ENCODE assay signal across 9 mouse cellular contexts in genomic region chrX:73639255-73639675, GRCm38 (mm10). TPM values are rescaled to one million over a fixed set of nuclear protein-coding genes. Genes with fewer than 3 reads are reported as not detected.
DNase-seq lines count a peak whose midpoint lies in the region; ATAC-seq and TF ChIP-seq lines count a peak whose summit lies in the region.
"Had no signal": no experiment of that assay in that cellular context is flagged by ENCODE, and none has a peak within 500 bp of the region (broad histone marks: within the 10 kb centered on the region; RNA-seq: fewer than 3 reads in every experiment).

Dusp9 (plus strand) TSS chrX:73639419.

- peak; percentile 82 for ATAC-seq in forebrain, embryonic 13.5 days
- peak; percentile 90 for ATAC-seq in intestine, embryonic 15.5 days
- ATAC-seq in liver, postnatal 0 days = peak; percentile 83
- ATAC-seq in neural tube, embryonic 15.5 days (ENCODE audit: low FRiP score) = peak; percentile 75

- no peaks in the 10 kb centered on the region for H3K9me3 ChIP-seq in E14TG2a.4 (ENCODE audit: low read length)
- no peaks in the 10 kb centered on the region for H3K9me3 ChIP-seq in forebrain, embryonic 13.5 days (replicated peaks)
- H3K9me3 ChIP-seq in intestine, embryonic 15.5 days = no peaks in the 10 kb centered on the region
- H3K9me3 ChIP-seq in liver, postnatal 0 days (ENCODE audit: low read length) = no peaks in the 10 kb centered on the region
- no peaks in the 10 kb centered on the region for H3K9me3 ChIP-seq in neural tube, embryonic 15.5 days (replicated peaks)

- DNase-seq in adrenal gland, adult 2 months = peak; percentile 53
- peak; percentile 57 for DNase-seq in liver, postnatal 0 days
- DNase-seq in cerebellum, adult 8-10 months = no peak
- no peak for DNase-seq in right cerebral cortex, postnatal 4 days

- H3K27ac ChIP-seq in forebrain, embryonic 13.5 days = no peak within 1 kb of the TSS
- no peak within 1 kb of the TSS for H3K27ac ChIP-seq in intestine, embryonic 15.5 days
- H3K27ac ChIP-seq in liver, postnatal 0 days (ENCODE audit: low read depth) = no peak within 1 kb of the TSS
- H3K27ac ChIP-seq in neural tube, embryonic 15.5 days (replicated peaks) = no peak within 1 kb of the TSS

- no peak for TF ChIP-seq EP300 in liver, postnatal 0 days (IDR thresholded peaks at IDR 0.05; ENCODE audit: low read depth)

- peak within 1 kb of the TSS; percentile 58 for H3K4me2 ChIP-seq in forebrain, embryonic 13.5 days
- H3K4me2 ChIP-seq in intestine, embryonic 15.5 days (replicated peaks) = peak within 1 kb of the TSS; percentile 78
- peak within 1 kb of the TSS; percentile 63 for H3K4me2 ChIP-seq in liver, postnatal 0 days (ENCODE audit: low read depth, low read length)
- H3K4me2 ChIP-seq in neural tube, embryonic 15.5 days = peak within 1 kb of the TSS; percentile 58

- H3K36me3 ChIP-seq in E14TG2a.4 (ENCODE audit: insufficient read depth, low read length) = peaks cover 23% of the 10 kb centered on the region
- no peaks in the 10 kb centered on the region for H3K36me3 ChIP-seq in forebrain, embryonic 13.5 days (ENCODE audit: poor library complexity, severe bottlenecking)
- H3K36me3 ChIP-seq in intestine, embryonic 15.5 days = no peaks in the 10 kb centered on the region
- H3K36me3 ChIP-seq in liver, postnatal 0 days (replicated peaks; ENCODE audit: insufficient read depth, low read length) = no peaks in the 10 kb centered on the region
- H3K36me3 ChIP-seq in neural tube, embryonic 15.5 days = no peaks in the 10 kb centered on the region

- H3K4me3 ChIP-seq in E14TG2a.4 (replicated peaks; ENCODE audit: low read length) = peak within 1 kb of the TSS; percentile 76
- H3K4me3 ChIP-seq in forebrain, embryonic 13.5 days = peak within 1 kb of the TSS; percentile 33
- peak within 1 kb of the TSS; percentile 38 for H3K4me3 ChIP-seq in intestine, embryonic 15.5 days (replicated peaks)
- peak within 1 kb of the TSS; percentile 36 for H3K4me3 ChIP-seq in liver, postnatal 0 days (ENCODE audit: low read depth, low read length)
- H3K4me3 ChIP-seq in neural tube, embryonic 15.5 days (replicated peaks) = peak within 1 kb of the TSS; percentile 32

- peaks cover 62% of the 10 kb centered on the region for H3K27me3 ChIP-seq in E14TG2a.4 (ENCODE audit: insufficient read depth, low read length)
- H3K27me3 ChIP-seq in forebrain, embryonic 13.5 days = peaks cover 70% of the 10 kb centered on the region
- H3K27me3 ChIP-seq in intestine, embryonic 15.5 days (replicated peaks) = peaks cover 37% of the 10 kb centered on the region
- H3K27me3 ChIP-seq in liver, postnatal 0 days (ENCODE audit: insufficient read depth, low read length) = peaks cover 37% of the 10 kb centered on the region
- H3K27me3 ChIP-seq in neural tube, embryonic 15.5 days (replicated peaks) = peaks cover 66% of the 10 kb centered on the region

- peaks cover 59% of the 10 kb centered on the region for H3K4me1 ChIP-seq in E14TG2a.4 (replicated peaks; ENCODE audit: low read depth, low read length)
- peaks cover 11% of the 10 kb centered on the region for H3K4me1 ChIP-seq in forebrain, embryonic 13.5 days
- H3K4me1 ChIP-seq in intestine, embryonic 15.5 days (replicated peaks) = no peaks in the 10 kb centered on the region
- 0 out of 2 replicates have a peak, but pooled peaks cover 3% of the 10 kb centered on the region for H3K4me1 ChIP-seq in liver, postnatal 0 days (ENCODE audit: insufficient read depth)
- H3K4me1 ChIP-seq in neural tube, embryonic 15.5 days = peaks cover 17% of the 10 kb centered on the region

- TF ChIP-seq CTCF in E14TG2a.4 (conservative IDR thresholded peaks at IDR 0.05; ENCODE audit: low read length) = no peak
- TF ChIP-seq CTCF in liver, postnatal 0 days (IDR thresholded peaks at IDR 0.05; ENCODE audit: low read depth) = no peak

- 26% methylated on average over 28 of the region's 28 CpGs for WGBS in forebrain, embryonic 13.5 days
- 25% methylated on average over 27 of the region's 28 CpGs for WGBS in intestine, embryonic 15.5 days
- 23% methylated on average over 25 of the region's 28 CpGs for WGBS in liver, postnatal 0 days (ENCODE audit: insufficient replicate concordance)
- WGBS in neural tube, embryonic 15.5 days = 38% methylated on average over 28 of the region's 28 CpGs

- peak within 1 kb of the TSS; percentile 41 for H3K9ac ChIP-seq in forebrain, embryonic 13.5 days
- H3K9ac ChIP-seq in intestine, embryonic 15.5 days = peak within 1 kb of the TSS; percentile 40
- H3K9ac ChIP-seq in liver, postnatal 0 days (replicated peaks) = no peak within 1 kb of the TSS
- no peak within 1 kb of the TSS for H3K9ac ChIP-seq in neural tube, embryonic 15.5 days (replicated peaks)

RNA-seq across cellular contexts. Expression of gene Dusp9, which starts in this region (rescaled TPM):
- total RNA-seq in adrenal gland, adult 2 months (2021) = under 1 TPM; 0.26 to 0.66 TPM
- polyA plus RNA-seq in adrenal gland, adult 2 months (2012; rRNA removed) = 0.33 and 0.40 TPM in 2 replicates
- 0.90 and 1.5 TPM in 2 replicates for polyA plus RNA-seq in forebrain, embryonic 13.5 days (2015; fragmentation: Nextera tagmentation; extraction: Ambion mirVana)
- polyA plus RNA-seq in intestine, embryonic 15.5 days (2015; fragmentation: Nextera tagmentation; extraction: Ambion mirVana) = 10.7 and 11.0 TPM in 2 replicates
- 3.9 and 4.2 TPM in 2 replicates for polyA plus RNA-seq in liver, postnatal 0 days (2015; fragmentation: Nextera tagmentation; extraction: Ambion mirVana)
- polyA plus RNA-seq in neural tube, embryonic 15.5 days (2015; fragmentation: Nextera tagmentation; extraction: Ambion mirVana) = 1.0 and 1.8 TPM in 2 replicates
- total RNA-seq: heart, postnatal 36 days had no signal

Comparison
In these comparisons a context has a peak if more than half of its experiments do, and no peak if none do; other contexts are left out.
1. Peak in DNase-seq in adrenal gland, adult 2 months; RNA of the gene not detected or under 1 TPM.
2. H3K9ac ChIP-seq: peak in forebrain, embryonic 13.5 days (single experiment) and intestine, embryonic 15.5 days (single experiment); none in liver, postnatal 0 days (single experiment) and neural tube, embryonic 15.5 days (single experiment).
3. Peak in every context shown above with its lines, with median percentiles within 50 percentile points of each other: H3K4me3 ChIP-seq, ATAC-seq and H3K4me2 ChIP-seq.